Comparison of ENCODE assay signal across 8 mouse cellular contexts in genomic region chr9:67839981-67840859, GRCm38 (mm10). TPM values are rescaled to one million over a fixed set of nuclear protein-coding genes. Genes with fewer than 3 reads are reported as not detected.
DNase-seq lines count a peak whose midpoint lies in the region; ATAC-seq and TF ChIP-seq lines count a peak whose summit lies in the region.

Gene Vps13c (plus strand): TSS chr9:67840396.

- peak within 1 kb of the TSS; percentile 79 for H3K9ac ChIP-seq in hindbrain, postnatal 0 days (replicated peaks; ENCODE audit: low read length)

- no peaks in the 10 kb centered on the region for H3K9me3 ChIP-seq in hindbrain, postnatal 0 days (ENCODE audit: low read length)

- 0 out of 2 replicates have a peak, but pooled peaks cover 3% of the 10 kb centered on the region for H3K4me1 ChIP-seq in hindbrain, postnatal 0 days (ENCODE audit: insufficient read depth, low read length)

- no peaks in the 10 kb centered on the region for H3K36me3 ChIP-seq in hindbrain, postnatal 0 days (ENCODE audit: insufficient read depth, low read length)

- no peaks in the 10 kb centered on the region for H3K27me3 ChIP-seq in hindbrain, postnatal 0 days (ENCODE audit: insufficient read depth, low read length)

- intact Hi-C loops in gastrocnemius, adult 2 months (cut with DNase I), result no loop called here
- intact Hi-C loops in left cerebral cortex, postnatal 10 days (cut with DNase I), result no loop called here

- no peak for TF ChIP-seq CTCF in gastrocnemius, adult 2 months (IDR thresholded peaks at IDR 0.05)
- peak; percentile 37; the same call in 1 of the 2 replicates for TF ChIP-seq CTCF in hindbrain, postnatal 0 days (IDR thresholded peaks at IDR 0.05; ENCODE audit: low read depth)

- peak; percentile 63 to 80 for DNase-seq in cerebellum, postnatal 4 days (ENCODE audit: low spot score in 2 of 2)
- DNase-seq in gastrocnemius, adult 2 months, result peak; percentile 89
- peak; percentile 91 for DNase-seq in hindbrain, postnatal 0 days (ENCODE audit: low spot score)
- peak; percentile 73 to 91 for DNase-seq in left cerebral cortex, postnatal 10 days (ENCODE audit: extremely low spot score in 1 of 2, low spot score in 2 of 2)
- DNase-seq in right cerebral cortex, postnatal 14 days, result peak; percentile 79
- peak; percentile 76 to 78 for DNase-seq in urinary bladder, postnatal 4 days (ENCODE audit: low spot score in 2 of 2)

- peak within 1 kb of the TSS; percentile 86 for H3K4me3 ChIP-seq in gastrocnemius, adult 2 months
- peak within 1 kb of the TSS; percentile 81 for H3K4me3 ChIP-seq in hindbrain, postnatal 0 days (ENCODE audit: low read length)

- peak; percentile 92 for ATAC-seq in activated CD4-positive, CD25-positive, alpha-beta regulatory T cell, adult 4 months
- peak; percentile 99 for ATAC-seq in hindbrain, postnatal 0 days
- peak; percentile 74 for ATAC-seq in megakaryocyte progenitor cell, adult 5-6 weeks (replicated peaks; ENCODE audit: poor library complexity)

- peak within 1 kb of the TSS; percentile 96 for H3K4me2 ChIP-seq in hindbrain, postnatal 0 days (ENCODE audit: low read depth, low read length)

- H3K27ac ChIP-seq in gastrocnemius, adult 2 months, result peak within 1 kb of the TSS; percentile 98
- peak within 1 kb of the TSS; percentile 77 for H3K27ac ChIP-seq in hindbrain, postnatal 0 days

- under 1% methylated on average over 48 of the region's 53 CpGs for WGBS in hindbrain, postnatal 0 days

RNA-seq across cellular contexts. Expression of gene Vps13c, which starts in this region (rescaled TPM):
- 10 to 100 TPM; 16.6 to 17.6 TPM for polyA plus RNA-seq in activated CD4-positive, CD25-positive, alpha-beta regulatory T cell, adult 4 months (2017; shearing (Covaris generic))
- total RNA-seq in gastrocnemius, adult 2 months (2021), result 10 to 100 TPM; 26.1 to 32.9 TPM
- 23.1 and 25.8 TPM in 2 replicates for total RNA-seq in hindbrain, postnatal 0 days (2014; rRNA removed)
- polyA plus RNA-seq in hindbrain, postnatal 0 days (2015; fragmentation: Nextera tagmentation; extraction: Ambion mirVana), result 7.5 TPM in 2 replicates
- total RNA-seq in left cerebral cortex, postnatal 10 days (2021), result 10 to 100 TPM; 50.6 to 55.8 TPM
- 43.9 and 46.1 TPM in 2 replicates for total RNA-seq in megakaryocyte progenitor cell, adult 5-6 weeks (2015)
- 44.8 and 54.9 TPM in 2 replicates for total RNA-seq in megakaryocyte progenitor cell, adult 5-6 weeks (2017)

Comparison
In these comparisons a context has a peak if more than half of its experiments do, and no peak if none do; other contexts are left out.
1. Peak in every context shown above with its lines: DNase-seq, ATAC-seq, H3K4me3 ChIP-seq and H3K27ac ChIP-seq.